Mouse (Mus musculus): ENCODE results near the gene Psd4.

Gene Psd4

DNA sequence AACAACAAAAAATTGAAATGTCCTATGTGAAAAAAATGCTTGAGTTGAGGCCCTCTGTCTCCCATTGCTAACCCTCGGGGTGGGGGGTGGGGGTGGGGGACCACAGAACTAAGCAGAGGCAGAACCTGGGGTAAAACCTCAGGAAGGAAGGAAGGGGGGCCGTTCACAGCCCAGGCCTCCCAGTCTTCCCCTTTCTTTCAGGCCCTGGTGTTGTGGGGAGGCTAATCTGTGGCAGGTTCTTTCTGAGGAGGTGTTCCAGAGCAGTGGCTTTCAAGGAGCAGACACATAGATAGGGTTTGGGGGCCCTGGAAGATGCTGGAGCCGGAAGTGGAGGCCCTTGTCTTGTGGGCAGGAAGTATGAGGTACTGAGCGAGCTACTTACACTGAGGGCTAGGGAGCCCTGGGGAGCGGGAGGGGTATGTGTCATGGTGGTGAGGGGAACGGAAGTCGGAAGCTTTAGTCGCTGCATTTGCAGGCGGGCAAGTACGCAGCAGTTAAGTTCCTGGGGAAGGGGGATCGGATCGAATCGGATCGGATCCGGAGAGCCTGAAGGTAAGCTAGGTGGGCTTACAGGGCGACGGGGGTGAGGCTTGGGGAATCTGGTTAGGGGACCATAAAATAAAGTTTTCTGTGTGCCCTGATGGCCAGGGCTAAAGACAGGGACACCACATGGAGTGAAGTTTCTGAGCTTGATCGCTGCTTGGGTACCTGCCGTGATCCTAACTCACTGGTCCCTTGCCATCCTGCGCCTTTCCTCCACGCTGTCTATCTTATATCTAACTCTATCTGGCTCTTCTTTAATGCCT lies 19.0 kb downstream of the Psd4 start:
- DNase-seq (ENCODE audit: low spot score) = peak; percentile 48

DNA sequence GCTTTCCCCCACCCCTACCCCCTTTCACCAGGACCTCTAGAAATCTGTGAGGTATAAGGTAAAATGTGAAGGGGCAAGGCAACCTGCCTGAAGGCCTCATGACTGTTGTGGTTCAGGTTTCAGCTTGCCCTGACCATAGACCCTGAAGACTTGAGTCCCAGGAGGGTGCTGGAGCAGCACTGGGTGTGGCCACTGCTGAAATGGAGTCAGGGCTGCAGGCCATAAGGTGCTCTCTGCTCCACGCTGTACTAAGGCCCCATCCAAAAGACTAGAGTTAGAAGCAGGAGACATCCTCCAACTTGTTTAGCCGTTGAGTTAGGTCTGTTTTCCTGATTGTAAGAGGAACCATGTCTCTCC lies 19.6 kb downstream of the Psd4 start:
- DNase-seq (ENCODE audit: low spot score) = no peak

DNA sequence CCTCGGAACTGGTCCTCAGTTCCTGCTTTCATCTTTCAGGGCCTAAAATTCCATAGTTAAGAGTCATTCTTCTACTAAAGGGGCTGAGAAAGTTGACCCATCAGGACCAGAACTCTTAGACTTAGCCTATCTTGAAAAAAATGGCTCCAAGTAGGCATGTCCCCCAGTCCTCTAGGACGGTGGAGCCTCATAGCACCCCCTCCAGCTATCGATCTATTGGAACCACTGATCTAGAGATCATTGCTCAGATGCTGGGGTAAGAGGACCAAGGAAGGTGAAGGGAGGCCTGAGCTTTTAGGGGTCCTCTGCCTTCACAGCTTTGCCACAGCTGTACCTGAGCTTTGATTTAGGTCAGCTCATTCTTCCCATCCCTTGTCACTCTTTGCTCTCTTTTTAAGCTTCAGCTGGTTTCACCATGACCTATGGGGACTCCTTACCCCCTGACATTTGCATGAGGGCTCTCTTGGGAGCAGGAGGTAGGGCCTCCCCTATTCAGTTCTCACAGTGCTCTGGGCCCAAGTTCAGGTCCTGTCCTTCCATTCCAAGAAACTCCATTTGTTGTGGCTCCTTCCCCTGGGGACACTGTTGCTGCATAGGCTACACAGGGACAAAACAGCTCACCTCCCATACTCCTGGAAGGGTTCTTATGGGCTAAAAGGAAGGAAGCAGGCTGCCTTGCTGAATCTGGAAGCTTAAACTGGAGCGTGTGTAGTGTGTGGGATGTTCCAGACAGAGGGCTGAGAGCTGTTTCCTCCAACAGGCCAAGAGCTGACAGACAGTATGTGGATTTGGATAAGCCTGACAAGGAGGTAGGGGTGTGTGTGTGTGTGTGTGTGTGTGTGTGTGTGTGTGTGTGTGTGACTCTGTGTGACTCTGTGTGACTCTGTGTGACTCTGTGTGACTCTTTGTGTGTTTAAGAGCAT lies 20.2 kb downstream of the Psd4 start:
- no peak for DNase-seq (ENCODE audit: low spot score)

GRCm38 (mm10) chr2:24393251-24393650 lies 25.9 kb downstream of the Psd4 start:
- no peak for DNase-seq (ENCODE audit: low spot score)

- no peak for DNase-seq (ENCODE audit: low spot score)
These were observed 29.7 kb downstream of the Psd4 start for GRCm38 (mm10) chr2:24397115-24397514.

- no peak for DNase-seq (ENCODE audit: low spot score)
These were observed 33.3 kb downstream of the Psd4 start for GRCm38 (mm10) chr2:24400711-24401110.

DNA sequence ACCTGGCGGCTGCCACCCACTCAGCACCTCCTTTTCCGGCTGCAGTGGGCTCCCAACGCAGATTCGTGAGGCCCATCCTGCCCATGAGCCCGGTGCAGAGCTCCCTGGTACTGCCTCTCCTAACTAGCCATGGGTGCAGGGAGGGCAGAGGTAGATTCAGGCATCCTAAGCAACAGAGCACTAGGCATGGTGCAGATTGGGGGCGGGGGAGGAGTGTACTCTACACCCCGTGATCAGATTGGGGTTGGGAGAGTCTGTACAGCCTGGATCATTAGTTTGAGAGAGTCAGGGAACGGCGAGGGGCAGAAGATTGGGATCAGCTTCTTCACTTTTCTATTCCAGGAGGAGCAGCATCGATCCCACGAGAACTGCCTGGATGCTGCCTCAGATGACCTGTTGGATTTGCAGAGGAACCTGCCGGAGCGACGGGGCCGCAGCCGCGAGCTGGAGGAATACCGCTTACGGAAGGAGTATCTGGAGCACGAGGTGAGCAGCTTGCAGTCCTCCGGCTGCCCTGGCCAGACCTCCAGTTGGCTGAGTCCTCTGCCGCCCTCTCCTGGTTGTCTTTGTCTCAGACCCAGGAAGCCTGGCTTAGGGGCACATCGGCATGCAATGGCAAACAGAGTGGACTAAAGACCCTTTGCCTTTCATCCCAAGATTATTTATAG lies 38.1 kb downstream of the Psd4 start:
- DNase-seq (ENCODE audit: low spot score) = no peak

DNA sequence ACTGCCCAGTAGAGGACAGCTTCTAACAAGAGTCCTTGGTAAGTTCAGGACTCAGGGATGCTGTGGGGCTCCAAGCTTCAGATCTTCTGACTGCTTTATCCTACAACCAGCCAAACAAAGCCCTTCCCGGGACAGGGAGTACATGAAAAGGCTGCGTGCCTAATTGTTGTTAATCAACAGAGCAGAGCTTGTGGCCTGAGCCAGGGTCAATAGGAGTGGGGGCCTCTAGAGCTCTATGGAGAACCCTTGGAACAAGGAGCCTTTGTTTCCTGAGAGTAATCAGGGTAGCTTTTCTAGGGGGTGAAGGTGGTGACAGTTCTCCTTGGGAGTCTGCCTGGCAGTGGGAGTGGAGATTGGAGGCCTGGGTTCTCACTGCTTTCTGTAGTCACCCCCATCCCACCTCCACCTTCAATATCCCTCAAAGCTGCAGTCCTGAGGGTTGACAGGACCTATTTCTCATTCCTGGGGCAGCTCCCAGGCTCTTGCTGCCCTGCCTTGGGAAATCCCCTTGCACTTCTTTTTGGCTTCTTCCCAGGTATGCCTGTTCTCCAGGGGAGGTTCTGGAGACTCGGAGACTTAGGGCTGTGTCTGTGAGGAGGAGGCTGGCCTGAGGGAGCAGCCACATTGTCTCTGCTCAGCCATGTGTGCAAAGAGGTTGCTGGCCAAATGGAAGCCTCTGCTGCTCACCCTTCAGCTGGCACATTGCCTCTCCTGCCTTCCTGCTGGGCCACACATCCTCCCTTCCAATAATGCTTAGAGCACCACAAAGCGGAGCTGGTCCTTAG lies 40.5 kb downstream of the Psd4 start:
- DNase-seq (ENCODE audit: low spot score) = no peak

DNA sequence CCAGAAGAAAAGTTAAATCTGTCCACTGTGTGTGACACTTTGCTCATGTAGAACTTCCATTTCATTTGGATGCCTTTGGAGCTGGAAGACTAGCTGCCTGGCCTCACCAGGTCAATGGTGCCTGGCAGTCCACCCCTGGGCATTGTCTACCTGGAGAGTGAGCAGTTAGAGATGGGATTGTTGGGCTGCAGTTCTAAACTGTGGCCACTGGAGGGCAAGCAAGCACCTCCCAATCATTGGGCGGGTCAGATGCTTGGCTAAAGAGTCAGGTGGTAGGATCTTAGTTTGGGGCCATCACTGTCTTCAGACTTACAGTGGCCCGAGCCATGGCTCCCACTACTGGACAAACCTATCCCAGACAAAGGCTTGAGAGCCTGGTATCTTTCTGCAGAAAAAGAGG lies 41.8 kb downstream of the Psd4 start:
- peak; percentile 55 for DNase-seq (ENCODE audit: low spot score)

DNA sequence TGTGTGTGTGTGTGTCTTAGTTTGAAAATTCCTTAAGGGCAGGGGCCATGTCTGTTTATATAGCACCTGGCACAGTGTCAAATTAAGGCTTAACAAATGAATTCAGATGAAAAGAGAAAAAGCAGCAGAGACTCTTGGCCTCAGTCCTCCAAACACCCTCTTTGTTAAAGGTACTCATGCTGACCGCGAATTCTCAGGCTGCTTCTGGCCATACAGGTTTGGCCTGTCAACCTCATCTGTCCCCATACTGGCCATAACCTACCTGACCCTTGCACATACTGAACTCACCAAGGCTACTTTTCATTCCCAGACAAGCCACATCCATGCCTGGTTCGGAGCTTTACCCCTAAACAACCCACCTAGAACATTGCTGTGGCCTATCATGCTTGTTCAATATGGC lies 45.8 kb downstream of the Psd4 start:
- no peak for DNase-seq (ENCODE audit: low spot score)

- DNase-seq (ENCODE audit: low spot score) = no peak
These were observed 46.3 kb downstream of the Psd4 start for GRCm38 (mm10) chr2:24413677-24414076.

GRCm38 (mm10) chr2:24416668-24417067 lies 49.3 kb downstream of the Psd4 start:
- DNase-seq (ENCODE audit: low spot score) = no peak

DNA sequence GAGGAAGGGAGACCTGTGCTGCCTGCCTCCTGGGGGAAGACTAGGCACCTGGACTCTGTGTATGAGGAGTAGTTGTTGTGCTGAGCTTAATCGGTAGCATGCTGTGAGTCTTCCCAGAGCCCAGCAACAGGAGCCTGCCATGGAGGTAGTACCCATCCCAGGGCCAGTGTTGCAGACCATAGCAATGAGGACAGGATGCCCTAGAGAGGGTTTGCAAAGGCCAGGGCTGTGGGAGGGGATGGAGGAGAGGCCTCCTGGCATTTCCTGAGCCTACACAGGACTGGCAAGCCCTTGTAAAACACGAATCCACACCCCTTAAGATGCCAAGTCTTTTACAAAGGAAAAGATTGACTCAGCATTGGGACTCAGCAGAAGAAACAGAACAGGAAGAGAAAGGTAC lies 49.7 kb downstream of the Psd4 start:
- no peak for DNase-seq (ENCODE audit: low spot score)

GRCm38 (mm10) chr2:24417564-24417963 lies 50.2 kb downstream of the Psd4 start:
- no peak for DNase-seq (ENCODE audit: low spot score)

DNA sequence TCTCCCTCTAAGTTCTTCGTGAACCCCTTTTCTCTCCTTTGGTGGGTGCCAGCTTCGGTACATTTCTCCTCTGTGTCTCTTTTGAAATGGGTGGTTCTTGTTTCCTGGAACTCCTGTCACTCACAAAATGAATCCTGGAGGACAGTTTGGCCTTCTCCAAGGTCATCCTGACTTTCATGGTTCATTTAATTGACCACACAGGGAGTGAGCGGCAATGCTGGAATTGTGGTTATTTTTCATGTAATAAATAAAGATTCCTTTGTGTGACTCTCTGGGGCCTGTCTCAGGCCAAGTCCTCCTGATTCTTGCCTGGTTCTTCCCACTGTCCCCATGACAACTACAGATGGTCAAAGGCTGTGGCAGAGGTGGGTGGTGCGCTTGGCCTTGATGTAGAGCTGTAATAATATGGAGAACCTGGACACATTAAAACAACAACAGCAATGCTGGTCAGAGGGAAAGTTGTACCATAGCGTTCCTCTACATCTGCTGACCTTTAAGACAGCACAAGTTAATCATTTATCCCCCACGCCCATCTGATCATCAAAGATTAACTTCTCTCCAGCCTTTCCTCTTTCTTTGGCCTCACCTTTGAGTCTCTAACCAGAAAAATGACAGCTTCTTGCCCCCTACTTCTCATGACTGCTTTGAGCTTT lies 54.0 kb downstream of the Psd4 start:
- DNase-seq (ENCODE audit: low spot score) = no peak

DNA sequence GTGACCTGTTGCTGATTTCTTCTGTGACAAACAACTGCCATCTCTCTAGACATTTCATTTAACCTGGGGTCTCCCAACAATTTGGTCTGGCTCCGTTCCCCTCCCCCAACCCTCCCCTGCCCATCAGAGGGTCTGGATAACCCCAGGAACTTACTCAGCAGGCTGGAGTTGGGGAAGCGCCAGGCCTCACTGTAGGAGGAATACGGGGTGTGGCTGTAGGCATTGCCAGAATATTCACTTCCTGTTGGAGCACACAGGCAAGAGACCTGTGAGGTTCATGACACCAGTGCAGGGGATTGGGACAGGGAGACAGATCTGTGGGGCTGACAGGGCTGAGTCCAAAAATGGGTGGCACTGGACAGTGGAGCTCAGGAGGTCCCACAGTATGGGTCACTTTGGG lies 55.4 kb downstream of the Psd4 start:
- DNase-seq (ENCODE audit: low spot score) = no peak

GRCm38 (mm10) chr2:24425630-24426029 lies 58.2 kb downstream of the Psd4 start:
- DNase-seq (ENCODE audit: low spot score) = no peak

DNA sequence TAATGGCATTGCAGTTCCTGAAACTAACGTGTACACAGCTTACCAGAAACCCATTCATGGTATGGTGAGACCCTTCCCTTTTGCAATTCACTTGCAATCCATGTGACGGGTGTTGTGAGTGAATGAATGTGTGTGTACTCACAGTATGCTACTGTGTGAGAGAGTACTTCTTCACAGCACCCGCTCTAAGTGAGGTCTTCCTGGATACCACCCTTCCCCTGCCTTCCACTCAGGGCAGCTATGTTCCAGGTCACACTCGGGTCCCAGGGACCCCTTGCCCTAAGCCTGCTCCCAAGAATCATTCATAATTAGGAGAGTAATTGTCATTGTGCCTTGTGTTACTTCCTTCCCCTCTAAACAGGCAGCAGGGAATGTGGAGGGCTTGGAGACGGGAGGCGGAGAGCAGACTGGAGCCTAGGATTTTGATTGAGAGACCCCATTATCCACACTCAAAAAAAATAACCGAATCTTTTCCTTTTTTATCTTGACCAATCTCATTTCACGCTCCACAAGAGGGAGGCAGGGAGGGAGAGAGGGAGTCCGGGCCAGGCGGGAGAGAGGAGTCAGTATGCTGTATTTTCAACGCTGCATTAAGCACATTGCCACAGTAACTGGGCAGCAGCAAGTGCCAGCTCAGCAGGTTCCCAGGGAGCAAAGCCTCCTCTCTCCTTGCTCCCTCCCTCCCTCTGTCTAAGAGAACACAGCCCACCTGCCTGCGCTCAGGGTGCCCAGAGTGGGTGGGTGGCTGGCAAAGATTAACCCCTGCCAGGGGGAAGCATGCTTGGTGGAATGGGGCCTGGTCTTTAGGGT lies 60.7 kb downstream of the Psd4 start:
- DNase-seq (ENCODE audit: low spot score) = no peak

- DNase-seq (ENCODE audit: low spot score) = no peak
These were observed 62.4 kb downstream of the Psd4 start for GRCm38 (mm10) chr2:24429806-24430205.

DNA sequence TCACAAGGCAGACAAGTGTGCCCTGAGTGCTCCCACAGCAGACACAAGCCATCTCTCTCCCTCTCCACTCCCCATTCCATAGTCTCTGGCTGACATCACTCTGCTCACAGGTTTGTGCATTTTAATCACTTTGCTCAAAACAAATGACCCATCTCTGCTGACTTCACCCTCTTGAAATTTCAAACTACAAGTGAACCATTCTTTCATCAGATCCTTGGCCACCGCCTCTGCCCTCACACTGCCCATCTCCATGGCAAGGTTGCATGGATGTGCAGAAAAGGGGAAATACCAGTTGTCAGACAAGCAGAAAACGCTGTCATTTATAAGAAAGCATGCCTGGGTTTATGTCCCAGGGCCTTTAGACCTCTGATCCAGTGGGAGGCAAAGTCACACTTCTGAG lies 67.3 kb downstream of the Psd4 start:
- DNase-seq (ENCODE audit: low spot score) = no peak

- DNase-seq (ENCODE audit: low spot score) = no peak
These were observed 68.3 kb downstream of the Psd4 start for GRCm38 (mm10) chr2:24435699-24436098.

All from c-Kit-positive CD71-positive TER-119-positive erythroid progenitor cells, embryonic 14.5 days (primary cell).